Mouse (Mus musculus) fat pad, adult 2 months (tissue): ENCODE measurements around the gene Ttyh2.

Source experiments
- DNase-seq: peaks from one replicate; pipeline ENCODE4 v3.0.0-alpha.2; 2011; ENCODE audit warnings: low read depth, low spot score; ENCODE audit errors: extremely low read depth

Gene Ttyh2

GRCm38 (mm10) chr11:114745134-114745533 is 69.9 kb downstream of the Ttyh2 start:
- no peak for DNase-seq

GRCm38 (mm10) chr11:114747564-114748138 is 72.4 kb downstream of the Ttyh2 start:
- DNase-seq, result no peak

GRCm38 (mm10) chr11:114764820-114765818 is 89.9 kb downstream of the Ttyh2 start, which contains the start of gene Kif19a:
Gene Kif19a, plus strand, starts transcription at chr11:114765388.
- DNase-seq, result no peak

- DNase-seq, result no peak
These were observed 94.7 kb downstream of the Ttyh2 start for GRCm38 (mm10) chr11:114769911-114770310.
